Mouse (Mus musculus): ENCODE measurements around the gene Pik3cg.

DNA sequence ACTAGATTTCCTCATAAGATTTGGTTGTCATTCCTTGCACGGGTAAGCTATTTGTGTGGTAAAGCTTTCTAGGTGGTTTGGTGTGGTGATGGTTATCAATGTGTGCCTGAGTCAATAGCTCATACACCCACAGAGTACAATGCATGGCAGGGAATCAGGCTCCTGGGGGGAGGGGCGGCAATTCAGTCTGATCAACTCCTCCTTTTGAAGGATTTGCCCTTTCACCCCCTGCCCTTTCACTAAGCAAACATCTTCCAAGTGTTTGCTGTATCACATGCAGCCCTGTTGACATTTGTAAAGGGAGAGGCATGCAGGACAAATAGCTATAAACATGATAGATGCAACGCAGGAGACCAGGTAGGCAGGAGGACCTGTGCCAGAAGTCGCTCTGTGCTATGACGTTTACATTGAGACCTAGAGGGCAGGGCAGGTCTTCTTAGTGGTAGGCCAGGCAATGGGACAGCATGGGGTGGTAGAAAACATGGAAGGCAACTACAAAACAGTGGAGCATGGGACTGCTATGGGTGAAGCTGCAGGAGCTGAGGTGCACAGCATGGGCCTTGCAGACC is 20.7 kb downstream of the Pik3cg start:
- TF ChIP-seq MYOG (IDR thresholded peaks at IDR 0.05; ENCODE audit: control insufficient read depth in 1 of 3, insufficient read depth in 1 of 3, insufficient read length in 2 of 3, low read depth in 2 of 3), result no peak
- TF ChIP-seq POLR2A (IDR thresholded peaks at IDR 0.05; ENCODE audit: insufficient read length, low read depth), result no peak
- no peak for TF ChIP-seq MYOD1 (IDR thresholded peaks at IDR 0.05; ENCODE audit: control insufficient read depth in 1 of 3, insufficient read length in 2 of 3, low read depth in 2 of 3)
- no peak for TF ChIP-seq USF1 (IDR thresholded peaks at IDR 0.05; ENCODE audit: low read depth)
- no peak for TF ChIP-seq POLR2AphosphoS2 (IDR thresholded peaks at IDR 0.05; ENCODE audit: insufficient read length, low read depth)
- TF ChIP-seq CEBPB (IDR thresholded peaks at IDR 0.05; ENCODE audit: insufficient read depth, poor library complexity, severe bottlenecking), result no peak
- TF ChIP-seq MAX (IDR thresholded peaks at IDR 0.05; ENCODE audit: low read depth), result no peak
- TF ChIP-seq REST (IDR thresholded peaks at IDR 0.05; ENCODE audit: insufficient read depth, insufficient read length), result no peak
- no peak for TF ChIP-seq TCF12 (IDR thresholded peaks at IDR 0.05; ENCODE audit: insufficient read depth, poor library complexity, severe bottlenecking)
- no peak for TF ChIP-seq SRF (IDR thresholded peaks at IDR 0.05; ENCODE audit: control insufficient read depth, insufficient read length, low read depth)
- TF ChIP-seq E2F4 (IDR thresholded peaks at IDR 0.05; ENCODE audit: insufficient read depth), result no peak

Data from myocyte (in vitro differentiated cells).